Mouse (Mus musculus): ENCODE measurements around the gene Gm20517.
"Not testable (repeated sequence)": the region's sequence is repeated elsewhere in the genome, so short reads cannot be mapped to it uniquely, and the experiment has no call there.

- TF ChIP-seq POLR2A (IDR thresholded peaks at IDR 0.05; ENCODE audit: borderline replicate concordance, low read depth, low read length); CTCF (IDR thresholded peaks at IDR 0.05; ENCODE audit: low read depth, low read length): not testable (repeated sequence)
These were observed 43.0 kb downstream of the Gm20517 start for GRCm38 (mm10) chr17:47654346-47654745.

All from bone marrow macrophage, adult 2 months (primary cell).